Mouse (Mus musculus): Measurements from ENCODE around the gene Anks1.

GRCm38 (mm10) chr17:28047017-28047416 lies 137.9 kb downstream of the Anks1 start:
- TF ChIP-seq POLR2A (IDR thresholded peaks at IDR 0.05; ENCODE audit: extremely low read depth, insufficient read depth, low read length) (no peak), CTCF (IDR thresholded peaks at IDR 0.05; ENCODE audit: low read depth, low read length) (no peak)

Data from liver, adult 2 months (tissue).